ENCODE assay signal across 8 mouse cellular contexts in genomic region chr17:31557124-31557880, GRCm38 (mm10). TPM values are rescaled to one million over a fixed set of nuclear protein-coding genes. Genes with fewer than 3 reads are reported as not detected.
A peak's percentile ranks its signal among the peaks of the same experiment; 100 is the strongest.
DNase-seq lines count a peak whose midpoint lies in the region; ATAC-seq lines count a peak whose summit lies in the region.

No protein-coding gene starts in this region.

- no peak for ATAC-seq in midbrain, embryonic 11.5 days (ENCODE audit: low FRiP score)
- peak; percentile 83 for ATAC-seq in embryonic facial prominence, embryonic 15.5 days (ENCODE audit: insufficient number of reproducible peaks, low FRiP score, low TSS enrichment, low read depth)
- 0 out of 2 replicates have a peak, but pooled peaks have one; percentile 17 for ATAC-seq in hindbrain, embryonic 11.5 days (ENCODE audit: low FRiP score)
- no peak for ATAC-seq in granulocyte monocyte progenitor cell, adult 5-6 weeks (replicated peaks; ENCODE audit: poor library complexity, severe bottlenecking)

- no peak overlapping the region for H3K27ac ChIP-seq in midbrain, embryonic 10.5 days (replicated peaks)
- H3K27ac ChIP-seq in midbrain, embryonic 11.5 days (ENCODE audit: low read depth, low read length) = no peak overlapping the region
- no peak overlapping the region; the same call in 1 of the 2 replicates for H3K27ac ChIP-seq in embryonic facial prominence, embryonic 15.5 days (replicated peaks)
- 0 out of 2 replicates have a peak overlapping the region, but pooled peaks have one; percentile 24 for H3K27ac ChIP-seq in hindbrain, embryonic 11.5 days (ENCODE audit: low read depth, low read length)

- peak; percentile 28 for DNase-seq in midbrain, embryonic 10.5 days (ENCODE audit: low spot score)
- DNase-seq in midbrain, embryonic 11.5 days (ENCODE audit: low spot score, missing footprints) = no peak
- DNase-seq in hindbrain, embryonic 11.5 days (ENCODE audit: low spot score) = peak; percentile 51
- peak; percentile 46 for DNase-seq in lung, postnatal 14 days
- no peak for DNase-seq in c-Kit-positive CD71-positive TER-119-positive erythroid progenitor cells, embryonic 14.5 days (ENCODE audit: low spot score)
- DNase-seq in adrenal gland, postnatal 4 days (ENCODE audit: low spot score in 2 of 2) = no peak

- no peak overlapping the region for H3K4me2 ChIP-seq in midbrain, embryonic 11.5 days
- no peak overlapping the region for H3K4me2 ChIP-seq in embryonic facial prominence, embryonic 15.5 days (replicated peaks)
- H3K4me2 ChIP-seq in hindbrain, embryonic 11.5 days (replicated peaks; ENCODE audit: low read depth, low read length) = no peak overlapping the region; the same call in 1 of the 2 replicates

- no peaks in the 10 kb centered on the region for H3K27me3 ChIP-seq in midbrain, embryonic 10.5 days (ENCODE audit: low read depth, poor library complexity, severe bottlenecking)
- H3K27me3 ChIP-seq in midbrain, embryonic 11.5 days (ENCODE audit: control insufficient read depth, insufficient read depth, low read length) = no peaks in the 10 kb centered on the region
- H3K27me3 ChIP-seq in embryonic facial prominence, embryonic 15.5 days = no peaks in the 10 kb centered on the region
- H3K27me3 ChIP-seq in hindbrain, embryonic 11.5 days (ENCODE audit: control insufficient read depth, insufficient read depth, low read length) = no peaks in the 10 kb centered on the region

- no peak overlapping the region for H3K9ac ChIP-seq in midbrain, embryonic 11.5 days (ENCODE audit: low read length)
- H3K9ac ChIP-seq in embryonic facial prominence, embryonic 15.5 days = no peak overlapping the region
- H3K9ac ChIP-seq in hindbrain, embryonic 11.5 days (ENCODE audit: low read depth, low read length) = no peak overlapping the region

- 79% methylated on average over 11 of the region's 11 CpGs for WGBS in midbrain, embryonic 10.5 days
- 73% methylated on average over 11 of the region's 11 CpGs for WGBS in midbrain, embryonic 11.5 days
- WGBS in embryonic facial prominence, embryonic 15.5 days = 33% methylated on average over 11 of the region's 11 CpGs
- WGBS in hindbrain, embryonic 11.5 days = 65% methylated on average over 11 of the region's 11 CpGs

- H3K4me1 ChIP-seq in midbrain, embryonic 10.5 days = peaks cover 25% of the 10 kb centered on the region
- H3K4me1 ChIP-seq in midbrain, embryonic 11.5 days (ENCODE audit: control insufficient read depth, insufficient read depth, low read length) = no peaks in the 10 kb centered on the region
- peaks cover 14% of the 10 kb centered on the region for H3K4me1 ChIP-seq in embryonic facial prominence, embryonic 15.5 days
- no peaks in the 10 kb centered on the region for H3K4me1 ChIP-seq in hindbrain, embryonic 11.5 days (replicated peaks; ENCODE audit: control insufficient read depth, insufficient read depth, low read length)

- H3K36me3 ChIP-seq in midbrain, embryonic 10.5 days = no peaks in the 10 kb centered on the region
- H3K36me3 ChIP-seq in midbrain, embryonic 11.5 days (ENCODE audit: control insufficient read depth, insufficient read depth, low read length) = no peaks in the 10 kb centered on the region
- no peaks in the 10 kb centered on the region for H3K36me3 ChIP-seq in embryonic facial prominence, embryonic 15.5 days
- H3K36me3 ChIP-seq in hindbrain, embryonic 11.5 days (ENCODE audit: control insufficient read depth, insufficient read depth, low read length) = no peaks in the 10 kb centered on the region

- no peaks in the 10 kb centered on the region for H3K9me3 ChIP-seq in midbrain, embryonic 10.5 days (replicated peaks)
- H3K9me3 ChIP-seq in midbrain, embryonic 11.5 days (ENCODE audit: control insufficient read depth, low read length) = no peaks in the 10 kb centered on the region
- no peaks in the 10 kb centered on the region for H3K9me3 ChIP-seq in embryonic facial prominence, embryonic 15.5 days (replicated peaks)
- H3K9me3 ChIP-seq in hindbrain, embryonic 11.5 days (ENCODE audit: control insufficient read depth, low read length) = no peaks in the 10 kb centered on the region

- H3K4me3 ChIP-seq in midbrain, embryonic 10.5 days = no peak overlapping the region
- H3K4me3 ChIP-seq in midbrain, embryonic 11.5 days (ENCODE audit: low read depth, low read length) = no peak overlapping the region
- no peak overlapping the region for H3K4me3 ChIP-seq in embryonic facial prominence, embryonic 15.5 days (replicated peaks)
- H3K4me3 ChIP-seq in hindbrain, embryonic 11.5 days (ENCODE audit: low read depth, low read length) = no peak overlapping the region

RNA-seq across cellular contexts. Expression of gene Pknox1, which starts 7.2 kb away (rescaled TPM):
- 17.5 and 18.0 TPM in 2 replicates for polyA plus RNA-seq in midbrain, embryonic 10.5 days (2016; fragmentation: Nextera tagmentation; extraction: Ambion mirVana)
- polyA plus RNA-seq in midbrain, embryonic 11.5 days (2014; fragmentation: Nextera tagmentation; extraction: Ambion mirVana) = 22.4 and 22.7 TPM in 2 replicates
- 26.6 and 28.2 TPM in 2 replicates for polyA plus RNA-seq in embryonic facial prominence, embryonic 15.5 days (2015; fragmentation: Nextera tagmentation; extraction: Ambion mirVana)
- polyA plus RNA-seq in hindbrain, embryonic 11.5 days (2014; fragmentation: Nextera tagmentation; extraction: Ambion mirVana) = 29.0 and 36.1 TPM in 2 replicates
- total RNA-seq in adrenal gland, postnatal 4 days (2021) = 10 to 100 TPM; 22.0 to 26.7 TPM
- total RNA-seq in granulocyte monocyte progenitor cell, adult 5-6 weeks (2014; fragmentation: Nextera tagmentation) = 19.0 and 32.7 TPM in 2 replicates
- 21.2 and 30.7 TPM in 2 replicates for total RNA-seq in granulocyte monocyte progenitor cell, adult 5-6 weeks (2017)

RNA-seq across cellular contexts. Expression of gene Ndufv3, which starts 37.4 kb away (rescaled TPM):
- 249 and 258 TPM in 2 replicates for polyA plus RNA-seq in midbrain, embryonic 10.5 days (2016; fragmentation: Nextera tagmentation; extraction: Ambion mirVana)
- 239 and 249 TPM in 2 replicates for polyA plus RNA-seq in midbrain, embryonic 11.5 days (2014; fragmentation: Nextera tagmentation; extraction: Ambion mirVana)
- polyA plus RNA-seq in embryonic facial prominence, embryonic 15.5 days (2015; fragmentation: Nextera tagmentation; extraction: Ambion mirVana) = 271 and 272 TPM in 2 replicates
- polyA plus RNA-seq in hindbrain, embryonic 11.5 days (2014; fragmentation: Nextera tagmentation; extraction: Ambion mirVana) = 253 TPM in 2 replicates
- total RNA-seq in adrenal gland, postnatal 4 days (2021) = 100 to 1,000 TPM; 359 to 397 TPM
- total RNA-seq in granulocyte monocyte progenitor cell, adult 5-6 weeks (2014; fragmentation: Nextera tagmentation) = 195 and 260 TPM in 2 replicates
- total RNA-seq in granulocyte monocyte progenitor cell, adult 5-6 weeks (2017) = 207 and 212 TPM in 2 replicates

RNA-seq across cellular contexts. Expression of gene Wdr4, which starts 37.5 kb away (rescaled TPM):
- polyA plus RNA-seq in midbrain, embryonic 10.5 days (2016; fragmentation: Nextera tagmentation; extraction: Ambion mirVana) = 70.2 and 76.7 TPM in 2 replicates
- 35.4 and 39.4 TPM in 2 replicates for polyA plus RNA-seq in midbrain, embryonic 11.5 days (2014; fragmentation: Nextera tagmentation; extraction: Ambion mirVana)
- polyA plus RNA-seq in embryonic facial prominence, embryonic 15.5 days (2015; fragmentation: Nextera tagmentation; extraction: Ambion mirVana) = 32.7 and 34.9 TPM in 2 replicates
- polyA plus RNA-seq in hindbrain, embryonic 11.5 days (2014; fragmentation: Nextera tagmentation; extraction: Ambion mirVana) = 33.4 and 34.0 TPM in 2 replicates
- 10 to 100 TPM; 31.4 to 33.7 TPM for total RNA-seq in adrenal gland, postnatal 4 days (2021)
- total RNA-seq in granulocyte monocyte progenitor cell, adult 5-6 weeks (2014; fragmentation: Nextera tagmentation) = 14.6 and 31.9 TPM in 2 replicates
- 17.0 and 20.8 TPM in 2 replicates for total RNA-seq in granulocyte monocyte progenitor cell, adult 5-6 weeks (2017)

Comparison
In these comparisons a context has a peak if more than half of its experiments do, and no peak if none do; other contexts are left out.
1. DNase-seq: peak in midbrain, embryonic 10.5 days (single experiment), hindbrain, embryonic 11.5 days (single experiment) and lung, postnatal 14 days (single experiment); none in midbrain, embryonic 11.5 days (single experiment), c-Kit-positive CD71-positive TER-119-positive erythroid progenitor cells, embryonic 14.5 days (single experiment) and adrenal gland, postnatal 4 days (0 of 2).
2. ATAC-seq: peak in embryonic facial prominence, embryonic 15.5 days (single experiment) and hindbrain, embryonic 11.5 days (single experiment); none in midbrain, embryonic 11.5 days (single experiment) and granulocyte monocyte progenitor cell, adult 5-6 weeks (single experiment).